Mouse (Mus musculus) kidney, adult 10 weeks (tissue): ENCODE data around the gene Plscr3. TPM values are rescaled to one million over a fixed set of nuclear protein-coding genes. Genes with fewer than 3 reads are reported as not detected.

ENCODE experiments used
- polyA plus RNA-seq: library from polyadenylated mRNA; stranded (reverse); fragments of 350-450 nt; fragmentation: Illumina TruSeq; extraction: RNeasy Lipid Tissue Mini Kit (QIAGEN cat#74804); gene quantifications from one replicate; pipeline ENCODE4 v1.2.3, GENCODE M21; 2014; ENCODE audit warnings: low read depth, low replicate concordance

The Plscr3 gene
- 0.77 TPM for polyA plus RNA-seq

DNA sequence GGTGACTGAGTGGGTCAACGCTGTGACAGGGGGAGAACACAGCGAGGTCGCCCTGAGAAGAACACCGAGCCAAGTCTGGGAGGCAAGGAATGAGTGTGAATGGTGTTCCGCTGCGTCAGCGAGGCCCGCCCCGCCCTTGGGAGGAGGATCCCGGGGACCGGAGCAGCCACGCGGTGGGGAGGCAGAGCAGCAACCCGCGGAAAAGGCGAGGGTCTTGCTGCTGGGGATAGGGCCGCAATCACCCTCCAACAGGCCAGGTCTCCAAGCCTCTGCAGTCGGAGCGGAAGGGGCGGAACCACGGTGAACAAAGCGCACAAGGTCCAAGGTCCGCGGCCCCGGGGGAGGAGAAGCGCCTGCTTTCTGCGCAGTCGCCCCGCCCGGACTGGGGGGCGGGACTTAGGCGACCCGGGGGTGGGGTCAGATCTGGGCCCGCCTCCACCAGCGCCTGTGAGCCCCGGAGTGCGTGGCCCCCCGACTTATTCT lies at the start of gene Plscr3:
TSS of gene Plscr3 (plus strand) at position 179 of the 483 bp plus-strand sequence.

DNA sequence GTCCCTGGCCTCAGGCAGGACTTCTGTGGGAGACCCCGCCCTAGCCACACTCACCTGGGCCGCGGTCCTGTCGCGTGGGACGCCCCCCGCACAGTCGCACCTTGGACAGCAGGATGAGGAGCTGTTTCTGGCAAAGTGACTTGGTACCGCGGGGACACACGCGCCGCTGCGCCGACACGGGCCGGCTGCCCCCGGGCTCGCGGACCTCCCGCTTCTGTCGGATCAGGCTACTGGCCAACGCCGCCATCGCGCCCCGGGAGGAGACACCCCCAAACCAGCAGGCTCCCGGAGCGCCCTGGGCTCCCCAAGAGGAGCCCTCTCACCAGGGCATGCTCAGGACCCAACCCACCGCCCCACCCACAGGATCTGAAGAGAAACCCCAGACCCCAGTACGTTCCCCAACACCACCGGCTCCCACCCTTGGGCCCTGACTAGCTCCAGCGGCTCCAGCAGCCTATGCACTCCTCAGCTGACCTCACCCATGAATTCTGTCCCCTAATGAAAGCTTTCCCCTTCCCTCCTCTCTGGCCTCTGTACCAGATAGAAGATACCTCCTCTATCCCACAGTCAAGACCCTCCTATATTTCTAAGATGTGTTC lies 44.7 kb upstream of the Plscr3 start, which contains the start of gene Fgf11:
TSS of gene Fgf11 (minus strand) at position 479 of the 599 bp plus-strand sequence.

GRCm38 (mm10) chr11:69804972-69805909 lies 40.9 kb upstream of the Plscr3 start, which contains the start of gene Tmem102:
Gene Tmem102, minus strand, starts transcription at chr11:69805624.

DNA sequence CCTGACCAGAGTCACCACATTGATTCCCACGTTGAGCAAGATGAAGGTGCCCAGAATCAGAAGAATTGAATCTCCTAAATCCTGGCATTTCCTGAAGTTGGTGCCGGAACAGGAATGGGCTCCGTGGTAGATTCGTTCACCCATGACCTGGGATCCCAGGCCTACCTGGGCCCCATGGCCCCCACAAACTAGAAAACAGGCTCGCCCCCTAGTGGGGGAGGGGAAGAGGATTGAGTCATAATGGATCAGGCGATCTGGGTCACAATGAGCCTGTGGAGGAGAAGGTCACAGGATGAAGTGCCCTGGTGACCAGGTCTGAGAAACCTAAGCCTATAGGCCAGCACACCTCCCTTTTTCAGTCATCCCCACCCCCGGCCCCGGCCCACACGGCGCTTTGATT lies 31.0 kb upstream of the Plscr3 start, which contains the start of gene Gm39566:
TSS of gene Gm39566 (minus strand) at position 144 of the 400 bp plus-strand sequence.

GRCm38 (mm10) chr11:69818365-69818764 lies 27.8 kb upstream of the Plscr3 start, which contains the start of gene Spem2:
Gene Spem2, minus strand, starts transcription at chr11:69818465.

GRCm38 (mm10) chr11:69822080-69822479 lies 24.1 kb upstream of the Plscr3 start, which contains the start of gene Spem1:
Gene Spem1, minus strand, starts transcription at chr11:69822180.

DNA sequence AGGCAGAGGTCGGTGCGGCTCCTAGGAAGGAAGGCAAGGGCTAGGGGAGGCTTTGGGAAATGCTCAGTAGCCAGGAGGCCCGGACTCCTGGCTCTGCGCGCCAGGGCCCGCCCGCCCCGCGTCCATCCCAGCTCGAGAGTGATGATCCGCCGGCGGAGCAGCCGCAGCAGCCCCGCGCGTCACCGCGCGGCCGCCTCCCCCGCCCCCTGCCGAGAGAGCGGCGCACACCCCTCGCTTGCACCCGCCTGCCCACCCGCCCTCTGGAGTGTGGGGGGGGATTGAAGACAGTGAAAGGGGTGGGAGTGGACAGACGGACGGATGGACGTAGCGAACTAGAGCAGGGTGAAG lies 8.6 kb upstream of the Plscr3 start, which contains the start of gene Nlgn2:
TSS of gene Nlgn2 (minus strand) at position 181 of the 348 bp plus-strand sequence.

GRCm38 (mm10) chr11:69837952-69838713 lies 8.0 kb upstream of the Plscr3 start, which contains the start of gene Tmem256:
Gene Tmem256, plus strand, starts transcription at chr11:69838514.

DNA sequence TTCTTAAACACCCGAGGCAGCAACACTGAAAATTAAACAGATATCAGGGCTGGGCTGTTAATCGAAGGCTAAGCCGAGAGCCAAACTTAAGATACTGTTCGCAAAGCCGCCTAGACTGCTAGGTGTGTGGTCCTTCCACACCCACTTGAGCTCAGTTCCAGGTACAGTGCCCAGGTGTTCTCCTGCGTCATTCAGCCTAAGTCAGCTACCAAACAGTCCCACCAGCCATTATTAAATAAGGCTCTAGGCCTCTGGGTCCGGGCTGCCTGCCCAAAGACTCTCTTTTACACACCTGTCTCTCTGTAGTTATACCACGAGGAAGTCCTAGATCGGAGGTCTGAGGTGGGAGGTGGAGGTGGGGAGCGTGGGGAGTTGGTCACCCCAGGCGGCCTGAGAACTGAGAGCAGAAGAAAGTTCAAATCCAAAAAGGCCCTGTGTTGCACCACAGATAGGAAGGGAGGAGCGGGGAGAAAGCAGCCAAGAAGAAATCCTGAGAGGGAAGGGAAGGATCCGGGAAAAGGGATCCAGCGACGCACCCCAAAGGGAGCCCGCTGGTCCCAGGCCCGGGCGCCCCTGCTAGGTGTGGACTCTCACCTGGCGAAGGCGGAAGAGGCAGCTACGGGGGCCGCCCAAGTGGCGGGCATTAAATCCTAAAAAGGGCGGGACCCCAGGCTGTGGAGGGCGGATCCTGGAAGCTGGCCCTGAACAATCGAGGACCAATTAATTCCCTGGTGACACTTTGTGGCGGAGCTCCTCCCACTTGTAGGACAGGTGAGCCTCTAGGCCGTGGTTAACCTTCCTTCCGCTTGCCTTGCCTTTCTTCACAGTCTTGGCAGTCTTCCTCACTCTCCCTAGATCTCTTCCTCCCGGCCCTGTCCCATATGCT lies 12.2 kb downstream of the Plscr3 start, which contains the start of gene Tnk1:
TSS of gene Tnk1 (minus strand) at position 618 of the 886 bp plus-strand sequence.

DNA sequence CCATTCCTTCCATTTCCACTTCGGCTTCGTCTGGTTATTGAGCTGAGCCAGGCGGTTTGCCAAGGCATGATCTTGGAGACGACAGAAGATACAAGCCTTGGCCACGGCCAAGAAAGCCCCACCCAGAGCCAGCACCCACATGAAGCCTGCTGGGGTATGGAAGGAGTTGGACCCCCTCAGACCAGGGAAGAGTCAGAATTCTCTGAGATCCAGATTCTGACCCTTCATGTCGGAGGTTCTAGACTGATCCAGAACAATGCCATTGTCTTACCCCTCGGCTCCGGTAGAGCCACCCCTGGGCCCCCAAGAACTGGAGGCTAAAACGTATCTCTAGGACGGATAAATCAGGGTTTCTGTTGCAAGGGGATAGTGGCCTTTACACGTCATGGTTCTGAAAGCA lies 31.7 kb downstream of the Plscr3 start, which contains the start of gene Tmem95:
TSS of gene Tmem95 (minus strand) at position 141 of the 400 bp plus-strand sequence.

DNA sequence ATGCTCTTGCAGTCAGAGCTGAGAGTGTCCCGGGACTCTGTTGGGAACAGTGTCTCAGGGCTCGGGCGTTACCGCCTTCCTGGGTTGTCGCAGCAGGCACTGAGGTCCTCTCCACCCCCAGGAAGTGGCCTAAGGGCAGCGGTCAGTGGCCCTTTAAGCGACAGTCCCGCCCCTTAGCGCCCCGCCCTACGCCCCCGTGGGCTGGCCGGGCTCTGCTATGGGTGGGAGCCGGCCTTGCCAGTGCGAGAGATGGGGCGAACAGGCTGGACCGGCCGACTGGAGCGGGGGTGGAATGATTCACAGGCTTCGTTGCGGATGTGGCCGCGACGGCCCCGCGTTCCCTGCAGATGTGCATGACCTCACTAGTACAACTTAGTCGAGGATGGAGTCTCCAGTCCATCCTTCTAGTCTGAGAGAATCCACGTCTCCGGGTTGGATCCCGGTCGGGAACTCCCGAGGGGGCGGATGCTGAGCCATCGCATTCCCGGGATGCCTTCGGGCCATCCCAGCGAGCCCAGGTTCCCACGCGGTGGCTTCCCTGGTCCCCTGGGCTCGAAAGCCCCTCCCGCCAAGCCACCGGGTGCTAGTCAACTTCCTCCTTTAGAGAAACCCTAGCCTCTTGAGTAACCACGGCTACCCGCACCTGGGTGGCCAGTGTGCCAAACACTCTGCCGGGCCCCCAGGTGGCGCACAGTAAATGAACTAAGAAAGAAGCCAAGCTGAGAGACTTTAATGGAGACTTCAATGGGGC lies 34.9 kb downstream of the Plscr3 start, which contains the start of gene Kctd11:
TSS of gene Kctd11 (minus strand) at position 554 of the 751 bp plus-strand sequence.

DNA sequence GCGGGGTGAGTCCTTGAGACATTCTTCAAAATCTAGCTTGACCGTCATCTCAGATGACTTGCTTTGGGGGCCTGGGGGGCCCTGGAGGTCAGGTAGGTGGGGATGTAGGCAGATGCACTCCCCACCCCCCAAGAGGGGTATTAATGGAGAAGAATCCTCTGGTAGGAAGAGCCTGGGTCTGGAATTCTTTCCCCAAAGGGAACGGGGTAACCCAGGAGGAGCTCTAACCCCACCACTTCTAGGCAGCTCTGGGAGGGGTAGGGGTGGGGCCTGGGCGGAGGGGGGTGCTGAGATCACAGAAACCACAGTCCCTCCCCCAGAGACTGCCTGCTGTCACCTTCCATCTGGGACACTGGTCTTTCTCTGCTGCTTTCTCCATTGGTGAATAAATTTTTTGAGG lies 49.1 kb downstream of the Plscr3 start, which contains the start of gene Acap1:
TSS of gene Acap1 (minus strand) at position 249 of the 400 bp plus-strand sequence.

GRCm38 (mm10) chr11:69900471-69901405 lies 54.6 kb downstream of the Plscr3 start, which contains the start of the genes 2810408A11Rik and Neurl4:
Gene 2810408A11Rik, minus strand, starts transcription at chr11:69900987.
Gene Neurl4, plus strand, starts transcription at chr11:69901072.

Other genes with a start within 250 kb of the Plscr3 start
- 15.9 TPM for gene Atp1b2, start 240.4 kb upstream of the Plscr3 start, polyA plus RNA-seq
- 0.32 TPM for gene Shbg, start 228.5 kb upstream of the Plscr3 start, polyA plus RNA-seq
- gene Sat2, start 224.4 kb upstream of the Plscr3 start, polyA plus RNA-seq = 7.5 TPM
- 9.5 TPM for gene Fxr2, start 213.4 kb upstream of the Plscr3 start, polyA plus RNA-seq
- not detected for gene Sox15, start 191.1 kb upstream of the Plscr3 start, polyA plus RNA-seq
- 16.5 TPM for gene Mpdu1, start 183.7 kb upstream of the Plscr3 start, polyA plus RNA-seq
- gene Cd68, start 180.2 kb upstream of the Plscr3 start, polyA plus RNA-seq = 1.3 TPM
- 371 TPM for gene Eif4a1, start 174.0 kb upstream of the Plscr3 start, polyA plus RNA-seq
- 58.9 TPM for gene Senp3, start 164.3 kb upstream of the Plscr3 start, polyA plus RNA-seq
- 5.9 TPM for gene Tnfsf13, start 160.6 kb upstream of the Plscr3 start, polyA plus RNA-seq
- 2.4 TPM for gene Tnfsf12, start 150.5 kb upstream of the Plscr3 start, polyA plus RNA-seq
- 1.1 TPM for gene Tnfsfm13, start 150.3 kb upstream of the Plscr3 start, polyA plus RNA-seq
- gene Polr2a, start 87.7 kb upstream of the Plscr3 start, polyA plus RNA-seq = 20.8 TPM
- gene Slc35g3, start 84.4 kb upstream of the Plscr3 start, polyA plus RNA-seq = not detected
- 16.5 TPM for gene Zbtb4, start 80.5 kb upstream of the Plscr3 start, polyA plus RNA-seq
- gene Chrnb1, start 50.4 kb upstream of the Plscr3 start, polyA plus RNA-seq = 3.2 TPM
- 3.0 TPM for gene Fgf11, start 44.5 kb upstream of the Plscr3 start, polyA plus RNA-seq
- gene Tmem102, start 40.8 kb upstream of the Plscr3 start, polyA plus RNA-seq = 6.4 TPM
- not detected for gene Gm39566, start 31.1 kb upstream of the Plscr3 start, polyA plus RNA-seq
- not detected for gene Spem2, start 27.9 kb upstream of the Plscr3 start, polyA plus RNA-seq
- not detected for gene Spem1, start 24.2 kb upstream of the Plscr3 start, polyA plus RNA-seq
- gene Nlgn2, start 8.6 kb upstream of the Plscr3 start, polyA plus RNA-seq = 0.20 TPM
- 42.3 TPM for gene Tmem256, start 7.9 kb upstream of the Plscr3 start, polyA plus RNA-seq
- gene Tnk1, start 12.4 kb downstream of the Plscr3 start, polyA plus RNA-seq = 1.4 TPM
- gene Tmem95, start 31.6 kb downstream of the Plscr3 start, polyA plus RNA-seq = not detected
- 2.0 TPM for gene Kctd11, start 35.0 kb downstream of the Plscr3 start, polyA plus RNA-seq
- not detected for gene Acap1, start 49.2 kb downstream of the Plscr3 start, polyA plus RNA-seq
- gene 2810408A11Rik, start 54.6 kb downstream of the Plscr3 start, polyA plus RNA-seq = 1.1 TPM
- gene Neurl4, start 54.7 kb downstream of the Plscr3 start, polyA plus RNA-seq = 3.5 TPM
- 15.6 TPM for gene Gps2, start 67.5 kb downstream of the Plscr3 start, polyA plus RNA-seq
- gene Eif5a, start 75.6 kb downstream of the Plscr3 start, polyA plus RNA-seq = 156 TPM
- gene Ybx2, start 89.4 kb downstream of the Plscr3 start, polyA plus RNA-seq = 12.8 TPM
- 1.3 TPM for gene Slc2a4, start 101.8 kb downstream of the Plscr3 start, polyA plus RNA-seq
- gene Cldn7, start 118.4 kb downstream of the Plscr3 start, polyA plus RNA-seq = 10.0 TPM
- 38.7 TPM for gene Ctdnep1, start 134.8 kb downstream of the Plscr3 start, polyA plus RNA-seq
- 8.3 TPM for gene Elp5, start 136.1 kb downstream of the Plscr3 start, polyA plus RNA-seq
- 681 TPM for gene Gabarap, start 144.8 kb downstream of the Plscr3 start, polyA plus RNA-seq
- gene Phf23, start 149.4 kb downstream of the Plscr3 start, polyA plus RNA-seq = 9.9 TPM
- gene Dvl2, start 154.2 kb downstream of the Plscr3 start, polyA plus RNA-seq = 0.57 TPM
- gene Acadvl, start 169.0 kb downstream of the Plscr3 start, polyA plus RNA-seq = 21.1 TPM
- gene Dlg4, start 170.6 kb downstream of the Plscr3 start, polyA plus RNA-seq = 0.53 TPM
- gene Asgr1, start 207.7 kb downstream of the Plscr3 start, polyA plus RNA-seq = not detected
- gene Asgr2, start 246.3 kb downstream of the Plscr3 start, polyA plus RNA-seq = not detected